Mouse (Mus musculus) ES-Bruce4 (cell line): ENCODE data around the gene Hmx2. TPM values are rescaled to one million over a fixed set of nuclear protein-coding genes. Genes with fewer than 3 reads are reported as not detected.

Experiments used
- H3K27ac ChIP-seq: 2 replicates; pipeline ENCODE4 v1.5.1; 2012; ENCODE audit warnings: low read length, inconsistent platforms; ENCODE audit not compliant: insufficient read depth
- H3K27me3 ChIP-seq: 2 replicates; pipeline ENCODE4 v1.6.1; 2012; ENCODE audit warnings: mild to moderate bottlenecking, low read length, inconsistent platforms; ENCODE audit not compliant: control insufficient read depth, poor library complexity, insufficient read depth, severe bottlenecking
- H3K36me3 ChIP-seq: 2 replicates; pipeline ENCODE4 v1.6.1; 2012; ENCODE audit warnings: inconsistent platforms, mild to moderate bottlenecking, low read length, moderate library complexity; ENCODE audit not compliant: control insufficient read depth, poor library complexity, insufficient read depth, severe bottlenecking
- H3K4me1 ChIP-seq: one replicate; pipeline ENCODE4 v1.8.1; 2011; ENCODE audit warnings: low read length; ENCODE audit not compliant: control insufficient read depth, insufficient read depth
- H3K4me3 ChIP-seq: 2 replicates; pipeline ENCODE4 v1.5.1; 2011; ENCODE audit warnings: low read depth, mild to moderate bottlenecking, low read length
- H3K9ac ChIP-seq: 2 replicates; pipeline ENCODE4 v1.6.1; 2012; ENCODE audit warnings: low read depth, mild to moderate bottlenecking, inconsistent platforms; ENCODE audit not compliant: poor library complexity, severe bottlenecking
- H3K9me3 ChIP-seq: replicated peaks from 2 replicates; pipeline ENCODE4 v1.6.1; 2012; ENCODE audit warnings: mild to moderate bottlenecking, low read length, inconsistent platforms; ENCODE audit not compliant: control insufficient read depth, poor library complexity, insufficient read depth, severe bottlenecking
- CTCF ChIP-seq: IDR thresholded peaks from one replicate; pipeline ENCODE4 v1.8.1; 2011; ENCODE audit warnings: low read depth, low read length
- EP300 ChIP-seq: IDR thresholded peaks from 2 replicates; pipeline ENCODE4 v1.6.1; 2011; ENCODE audit warnings: low read depth, low read length; ENCODE audit not compliant: insufficient read depth
- POLR2A ChIP-seq: IDR thresholded peaks from one replicate; pipeline ENCODE4 v1.8.1; 2011; ENCODE audit warnings: low read length; ENCODE audit not compliant: insufficient read depth
- polyA plus RNA-seq: library from polyadenylated mRNA; stranded (reverse); fragments of >200 nt; gene quantifications from 2 replicates; pipeline ENCODE4 v1.2.4, GENCODE M21; 2011; ENCODE audit warnings: low read depth; ENCODE audit not compliant: missing spikeins, insufficient read depth, insufficient read length

Hmx2 gene
- polyA plus RNA-seq, 1 experiment, result 0.39 TPM

DNA sequence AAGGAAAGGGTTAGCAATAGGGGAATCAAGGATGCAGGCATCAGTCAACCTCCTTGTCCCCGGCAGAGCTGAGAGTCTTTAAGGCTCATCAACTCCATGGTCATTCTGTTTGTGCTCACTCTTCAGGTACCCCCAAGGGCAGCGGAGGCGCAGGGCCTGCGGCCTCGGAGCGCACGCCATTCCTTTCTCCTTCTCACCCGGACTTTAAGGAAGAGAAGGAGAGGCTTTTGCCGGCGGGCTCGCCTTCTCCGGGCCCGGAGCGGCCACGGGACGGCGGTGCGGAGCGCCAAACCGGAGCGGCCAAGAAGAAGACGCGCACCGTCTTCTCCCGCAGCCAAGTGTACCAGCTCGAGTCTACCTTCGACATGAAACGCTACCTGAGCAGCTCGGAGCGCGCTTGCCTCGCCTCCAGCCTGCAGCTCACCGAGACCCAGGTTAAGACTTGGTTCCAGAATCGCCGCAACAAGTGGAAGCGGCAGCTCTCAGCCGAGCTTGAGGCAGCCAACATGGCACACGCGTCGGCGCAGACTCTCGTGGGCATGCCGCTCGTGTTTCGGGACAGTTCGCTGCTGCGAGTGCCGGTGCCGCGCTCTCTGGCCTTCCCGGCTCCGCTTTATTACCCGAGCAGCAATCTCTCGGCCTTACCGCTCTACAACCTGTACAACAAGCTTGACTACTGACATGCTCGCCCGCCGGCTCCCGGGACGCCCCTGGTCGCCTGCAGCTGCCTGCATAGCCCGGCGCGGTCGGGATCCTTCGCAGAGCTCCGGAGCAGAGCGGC is 6.9 kb downstream of the Hmx2 start:
- Histone ChIP-seq H3K27ac (no peak overlapping the region), H3K4me3 (peak overlapping the region; percentile 52), H3K27me3 (peaks cover 48% of the 10 kb centered on the region), H3K36me3 (no peaks in the 10 kb centered on the region), H3K4me1 (no peaks in the 10 kb centered on the region), H3K9ac (peak overlapping the region; percentile 31), H3K9me3 (no peaks in the 10 kb centered on the region)
- no peak for TF ChIP-seq CTCF

DNA sequence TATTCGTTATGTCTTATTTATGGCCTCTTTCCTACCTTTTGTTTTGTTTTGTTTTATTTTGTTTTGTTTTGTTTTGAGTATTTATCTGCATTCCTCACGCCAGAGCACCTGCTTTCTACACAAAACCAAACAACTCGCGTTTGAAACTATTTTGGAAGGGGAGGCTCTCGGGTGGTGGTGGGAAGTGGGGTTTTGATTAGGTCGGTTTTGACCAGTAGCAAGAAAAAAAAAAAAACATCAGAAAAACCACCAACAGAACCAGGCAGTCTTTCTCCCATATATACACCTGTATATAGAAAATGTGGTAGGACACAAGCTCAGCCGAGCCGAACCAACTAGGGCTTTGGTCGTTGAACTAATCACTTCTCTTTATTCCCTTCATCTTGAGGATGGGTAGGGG is 7.5 kb downstream of the Hmx2 start:
- no peaks in the 10 kb centered on the region for H3K4me1 ChIP-seq
- TF ChIP-seq CTCF (no peak), EP300 (no peak), POLR2A (no peak)
- H3K27ac ChIP-seq, result no peak overlapping the region
- no peaks in the 10 kb centered on the region for H3K36me3 ChIP-seq
- H3K27me3 ChIP-seq, result peaks cover 46% of the 10 kb centered on the region
- H3K4me3 ChIP-seq, result no peak overlapping the region
- H3K9me3 ChIP-seq, result no peaks in the 10 kb centered on the region
- H3K9ac ChIP-seq, result peak overlapping the region; percentile 31; the same call in 1 of the 2 replicates

DNA sequence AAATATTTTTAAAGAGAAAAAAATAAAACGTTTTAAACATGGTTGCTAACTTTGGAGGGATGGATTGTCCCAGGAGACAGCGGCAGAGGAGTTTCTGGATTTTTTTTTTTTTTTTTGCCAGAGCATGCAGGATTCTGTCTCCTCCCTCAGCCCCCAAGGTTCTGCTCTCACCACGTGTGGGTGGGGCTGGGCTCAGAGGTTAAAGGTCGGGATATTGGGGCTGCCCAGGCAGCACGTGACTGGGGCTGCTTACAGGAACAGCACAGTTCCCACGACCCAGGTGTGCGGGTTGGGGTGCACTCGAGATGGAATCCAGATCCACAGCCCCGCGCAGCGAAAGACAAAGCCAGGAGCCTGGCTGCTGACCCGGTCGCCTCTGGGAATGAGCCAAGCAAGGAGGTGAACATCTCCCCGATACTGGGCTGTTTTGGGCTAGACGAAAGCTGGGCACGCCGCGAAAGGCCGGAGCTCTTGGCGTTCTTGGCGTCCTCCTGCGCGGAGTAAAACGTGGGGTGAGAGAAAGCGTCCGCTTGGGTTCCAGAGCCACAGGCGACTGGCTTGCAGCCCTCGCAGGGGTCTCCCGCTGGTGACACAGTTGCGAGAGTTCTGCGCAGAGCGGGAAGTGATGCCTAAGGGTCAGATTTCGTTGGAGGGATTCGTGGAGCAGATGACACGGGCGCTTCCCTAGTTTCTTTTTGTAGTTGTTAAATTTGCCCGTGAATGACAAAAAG is 8.1 kb downstream of the Hmx2 start:
- no peak for TF ChIP-seq CTCF
- no peak for TF ChIP-seq POLR2A
- no peak for TF ChIP-seq EP300
- Histone ChIP-seq H3K27me3 (peaks cover 41% of the 10 kb centered on the region), H3K9ac (peak overlapping the region; percentile 46), H3K27ac (no peak overlapping the region), H3K4me3 (peak overlapping the region; percentile 41), H3K36me3 (peaks cover under 1% of the 10 kb centered on the region), H3K9me3 (no peaks in the 10 kb centered on the region), H3K4me1 (no peaks in the 10 kb centered on the region)

DNA sequence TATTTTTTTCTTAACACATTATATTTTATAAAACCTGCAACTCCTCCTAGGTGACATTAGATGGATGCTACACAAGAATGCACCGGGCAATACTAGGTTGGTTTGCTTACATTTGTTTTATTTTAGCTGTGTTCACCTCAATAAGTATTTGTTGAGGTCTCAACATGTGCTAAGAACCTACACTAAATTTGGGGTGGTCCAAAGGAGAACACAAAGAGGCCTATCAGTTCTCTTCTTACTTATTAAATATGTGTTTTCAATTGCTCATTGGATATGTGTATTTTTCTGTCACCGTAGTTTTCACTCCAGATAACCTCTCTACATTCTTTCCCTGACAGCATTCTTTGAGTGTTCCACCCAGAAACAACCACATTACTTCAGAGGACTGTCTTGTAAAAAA is 9.2 kb downstream of the Hmx2 start:
- Histone ChIP-seq H3K9me3 (no peaks in the 10 kb centered on the region), H3K27me3 (peaks cover 31% of the 10 kb centered on the region), H3K4me1 (no peaks in the 10 kb centered on the region), H3K4me3 (no peak overlapping the region), H3K36me3 (peaks cover 7% of the 10 kb centered on the region), H3K27ac (no peak overlapping the region), H3K9ac (no peak overlapping the region)
- TF ChIP-seq EP300 (no peak), POLR2A (no peak), CTCF (no peak)

DNA sequence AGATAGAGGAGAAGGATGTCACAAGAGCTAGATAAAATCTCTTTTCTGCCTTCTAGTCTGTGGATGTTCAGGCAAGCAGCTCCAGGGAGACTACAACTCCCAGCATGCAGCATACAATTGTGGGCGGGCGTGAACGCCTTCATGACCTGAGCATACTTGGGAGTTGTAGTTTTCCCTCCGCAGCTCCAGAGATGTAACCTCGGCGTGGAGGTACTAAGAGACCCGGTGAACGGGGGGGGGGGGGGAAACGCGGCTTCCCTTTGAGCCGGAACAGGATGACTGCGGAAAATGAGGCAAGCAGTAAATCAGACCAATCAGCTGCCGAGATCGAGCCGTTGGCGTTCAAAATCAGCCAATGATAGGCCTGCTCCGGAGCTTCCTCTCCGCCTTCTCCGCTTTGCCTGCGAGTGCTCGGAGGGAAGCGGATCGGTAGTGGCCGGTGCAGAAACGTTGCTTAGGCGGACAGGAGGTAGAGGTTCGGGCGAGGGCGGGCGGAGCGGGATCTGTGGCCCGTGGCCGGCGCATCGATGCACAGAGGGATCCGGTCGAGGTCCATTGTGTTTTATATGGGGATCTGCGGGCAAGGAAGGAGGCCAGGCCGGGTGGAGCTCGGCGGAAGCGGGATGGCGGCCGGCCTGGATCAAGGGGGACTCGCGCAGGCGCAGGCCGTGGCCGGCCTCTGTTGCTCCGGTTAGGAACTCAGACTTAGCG is 11.6 kb downstream of the Hmx2 start, which contains the start of gene Bub3:
TSS of gene Bub3 (plus strand) at position 237 of the 711 bp plus-strand sequence.
- Histone ChIP-seq H3K27ac (peak within 1 kb of the TSS; percentile 7; the same call in 1 of the 2 replicates), H3K27me3 (peaks cover 16% of the 10 kb centered on the region), H3K36me3 (peaks cover 30% of the 10 kb centered on the region), H3K9ac (peak within 1 kb of the TSS; percentile 78), H3K4me1 (no peaks in the 10 kb centered on the region), H3K4me3 (peak within 1 kb of the TSS; percentile 85), H3K9me3 (no peaks in the 10 kb centered on the region)
- TF ChIP-seq CTCF (no peak), POLR2A (peak; percentile 66)

DNA sequence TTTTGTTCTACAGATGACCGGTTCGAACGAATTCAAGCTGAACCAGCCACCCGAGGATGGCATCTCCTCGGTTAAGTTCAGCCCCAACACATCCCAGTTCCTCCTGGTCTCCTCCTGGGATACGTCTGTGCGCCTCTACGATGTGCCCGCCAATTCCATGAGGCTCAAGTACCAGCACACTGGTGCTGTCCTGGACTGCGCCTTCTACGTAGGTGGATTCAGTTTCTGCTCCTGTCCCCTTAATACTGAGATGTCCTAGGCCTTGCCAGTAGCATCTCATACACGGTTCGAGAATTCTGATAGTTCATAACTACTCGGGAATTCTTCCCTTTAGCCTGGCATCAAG is 12.1 kb downstream of the Hmx2 start:
- peak overlapping the region; percentile 78 for H3K9ac ChIP-seq
- peaks cover 10% of the 10 kb centered on the region for H3K27me3 ChIP-seq
- no peaks in the 10 kb centered on the region for H3K4me1 ChIP-seq
- H3K36me3 ChIP-seq, result peaks cover 34% of the 10 kb centered on the region
- TF ChIP-seq POLR2A (no peak), CTCF (no peak), EP300 (no peak)
- H3K27ac ChIP-seq, result peak overlapping the region; percentile 7; the same call in 1 of the 2 replicates
- no peaks in the 10 kb centered on the region for H3K9me3 ChIP-seq
- peak overlapping the region; percentile 85 for H3K4me3 ChIP-seq
